Mouse (Mus musculus) hindbrain, embryonic 14.5 days (tissue): Measurements from ENCODE around the gene Cdc40. TPM values are rescaled to one million over a fixed set of nuclear protein-coding genes. Genes with fewer than 3 reads are reported as not detected.
"Not testable (repeated sequence)": the region's sequence is repeated elsewhere in the genome, so short reads cannot be mapped to it uniquely, and the experiment has no call there.

Source experiments
- ATAC-seq: fragments of 200-750 bp; cut with Nextera tagmentation; 2 replicates; pipeline ENCODE4 v1.8.0; 2017; ENCODE audit warnings: moderate number of reproducible peaks, mild to moderate bottlenecking, moderate TSS enrichment, moderate library complexity; ENCODE audit not compliant: low FRiP score
- DNase-seq: peaks from one replicate; pipeline ENCODE4 v3.0.0-alpha.2; 2015; ENCODE audit warnings: low spot score
- H3K27ac ChIP-seq: fragments of 300-500 bp; sonication (generic); 2 replicates; pipeline ENCODE4 v1.5.1; 2014; ENCODE audit warnings: mild to moderate bottlenecking, moderate library complexity
- H3K27me3 ChIP-seq: fragments of 300-500 bp; sonication (generic); 2 replicates; pipeline ENCODE4 v1.6.1; 2014; ENCODE audit warnings: mild to moderate bottlenecking, low read length, mixed read lengths; ENCODE audit not compliant: control insufficient read depth, insufficient read depth
- H3K36me3 ChIP-seq: fragments of 300-500 bp; sonication (generic); replicated peaks from 2 replicates; pipeline ENCODE4 v1.6.1; 2014; ENCODE audit not compliant: control insufficient read depth, insufficient read depth
- H3K4me1 ChIP-seq: fragments of 300-500 bp; sonication (generic); replicated peaks from 2 replicates; pipeline ENCODE4 v1.6.1; 2014; ENCODE audit warnings: antibody characterized with exemption, low read length, mixed read lengths; ENCODE audit not compliant: control insufficient read depth, insufficient read depth
- H3K4me2 ChIP-seq: fragments of 300-500 bp; sonication (generic); replicated peaks from 2 replicates; pipeline ENCODE4 v1.6.1; 2014; ENCODE audit warnings: mild to moderate bottlenecking, moderate library complexity
- H3K4me3 ChIP-seq: fragments of 300-500 bp; sonication (generic); replicated peaks from 2 replicates; pipeline ENCODE4 v1.5.1; 2014; ENCODE audit warnings: mild to moderate bottlenecking, low read length
- H3K9ac ChIP-seq: fragments of 300-500 bp; sonication (generic); 2 replicates; pipeline ENCODE4 v1.6.1; 2014
- H3K9me3 ChIP-seq: fragments of 300-500 bp; sonication (generic); 2 replicates; pipeline ENCODE4 v1.6.1; 2016; ENCODE audit warnings: low read length; ENCODE audit not compliant: control insufficient read depth
- WGBS: fragments of 180-500 bp; shearing (Covaris S2); extraction: QIAGEN DNeasy Blood & Tissue Kit; methylation state at CpG from one replicate; pipeline ENCODE4 v1.1.7; 2014; 5-methylcytosine and 5-hydroxymethylcytosine counted together
- polyA plus RNA-seq: library from polyadenylated mRNA; unstranded; fragments of >200 nt; fragmentation: Nextera tagmentation; extraction: Ambion mirVana; gene quantifications from 2 replicates; pipeline ENCODE4 v1.2.1, GENCODE M21; 2014

Cdc40 gene
- polyA plus RNA-seq, 1 experiment from 2014 or later = 22.5 TPM

- Histone ChIP-seq H3K4me2 (no peak overlapping the region), H3K27ac (no peak overlapping the region), H3K9me3 (no peaks in the 10 kb centered on the region), H3K4me1 (no peaks in the 10 kb centered on the region), H3K27me3 (no peaks in the 10 kb centered on the region), H3K4me3 (no peak overlapping the region), H3K36me3 (no peaks in the 10 kb centered on the region), H3K9ac (no peak overlapping the region)
- DNase-seq (no peak), ATAC-seq (no peak)
- 64% methylated on average over 4 of the region's 4 CpGs for WGBS
Measured at GRCm38 (mm10) chr10:40813627-40814026, 69.5 kb downstream of the Cdc40 start.

- H3K36me3 ChIP-seq, H3K4me3 ChIP-seq, H3K9me3 ChIP-seq, H3K9ac ChIP-seq, ATAC-seq, H3K4me1 ChIP-seq, H3K4me2 ChIP-seq, DNase-seq, H3K27ac ChIP-seq, H3K27me3 ChIP-seq: not testable (repeated sequence)
- WGBS = 26% methylated on average over 5 of the region's 5 CpGs
Measured at GRCm38 (mm10) chr10:40809411-40809910, 73.7 kb downstream of the Cdc40 start.

GRCm38 (mm10) chr10:40806221-40806620, 76.9 kb downstream of the Cdc40 start:
- H3K9ac ChIP-seq = no peak overlapping the region
- H3K36me3 ChIP-seq = no peaks in the 10 kb centered on the region
- DNase-seq (no peak), ATAC-seq (no peak)
- no peak overlapping the region for H3K4me3 ChIP-seq
- no peaks in the 10 kb centered on the region for H3K4me1 ChIP-seq
- 86% methylated on average over 4 of the region's 4 CpGs for WGBS
- H3K27me3 ChIP-seq = no peaks in the 10 kb centered on the region
- H3K4me2 ChIP-seq = no peak overlapping the region
- no peak overlapping the region for H3K27ac ChIP-seq
- no peaks in the 10 kb centered on the region for H3K9me3 ChIP-seq

GRCm38 (mm10) chr10:40805221-40805620, 77.9 kb downstream of the Cdc40 start:
- H3K27ac ChIP-seq = no peak overlapping the region
- WGBS = 83% methylated on average over 1 of the region's 1 CpGs
- DNase-seq (no peak), ATAC-seq (no peak)
- H3K36me3 ChIP-seq = no peaks in the 10 kb centered on the region
- no peaks in the 10 kb centered on the region for H3K4me1 ChIP-seq
- no peak overlapping the region for H3K4me2 ChIP-seq
- no peaks in the 10 kb centered on the region for H3K27me3 ChIP-seq
- no peak overlapping the region for H3K9ac ChIP-seq
- H3K4me3 ChIP-seq = no peak overlapping the region
- no peaks in the 10 kb centered on the region for H3K9me3 ChIP-seq

GRCm38 (mm10) chr10:40792115-40792514, 91.0 kb downstream of the Cdc40 start:
- Histone ChIP-seq H3K36me3 (no peaks in the 10 kb centered on the region), H3K4me2 (no peak overlapping the region), H3K9ac (no peak overlapping the region), H3K27me3 (no peaks in the 10 kb centered on the region), H3K4me1 (no peaks in the 10 kb centered on the region), H3K9me3 (0 out of 2 replicates have a peak, but pooled peaks cover 2% of the 10 kb centered on the region), H3K27ac (no peak overlapping the region), H3K4me3 (no peak overlapping the region)
- no peak for DNase-seq
- ATAC-seq = no peak
- WGBS = 76% methylated on average over 3 of the region's 3 CpGs

- DNase-seq (no peak), ATAC-seq (no peak)
- Histone ChIP-seq H3K4me1 (no peaks in the 10 kb centered on the region), H3K9ac (no peak overlapping the region), H3K36me3 (no peaks in the 10 kb centered on the region), H3K4me2 (no peak overlapping the region), H3K27me3 (no peaks in the 10 kb centered on the region), H3K27ac (no peak overlapping the region), H3K4me3 (no peak overlapping the region), H3K9me3 (0 out of 2 replicates have a peak, but pooled peaks cover 11% of the 10 kb centered on the region)
- WGBS = 80% methylated on average over 3 of the region's 3 CpGs
Measured at GRCm38 (mm10) chr10:40790406-40790805, 92.7 kb downstream of the Cdc40 start.

Other genes starting within 250 kb of the Cdc40 start
- gene Mettl24, start 200.0 kb downstream of the Cdc40 start, polyA plus RNA-seq = 0.33 and 0.76 TPM in 2 replicates
- 105 and 113 TPM in 2 replicates for gene Wasf1, start 164 bp upstream of the Cdc40 start, polyA plus RNA-seq
- 0.70 and 0.98 TPM in 2 replicates for gene Gpr6, start 189.0 kb upstream of the Cdc40 start, polyA plus RNA-seq